Mouse (Mus musculus): ENCODE results near the gene Sugp2.
A peak's percentile ranks its signal among the peaks of the same experiment; 100 is the strongest.

Sugp2 gene

DNA sequence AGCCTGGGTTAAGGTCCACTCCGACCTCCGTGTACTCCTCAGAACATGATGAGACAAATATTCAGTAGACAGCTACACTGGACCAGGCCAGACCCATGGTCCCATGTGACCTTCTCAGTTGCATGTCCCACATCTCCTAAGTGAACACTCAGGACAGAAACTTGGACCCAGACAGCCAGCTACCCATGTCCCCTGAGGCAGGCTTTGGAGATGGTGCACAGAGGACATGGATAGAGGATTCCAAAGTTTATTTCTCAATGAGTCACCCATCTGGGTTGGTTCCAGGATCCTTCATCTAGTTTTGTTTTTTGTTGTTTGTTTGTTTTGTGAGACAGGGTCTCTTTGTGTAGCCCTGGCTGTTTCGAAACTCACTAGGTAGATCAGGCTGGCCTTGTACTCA, 13.1 kb upstream of the Sugp2 start:
- DNase-seq (ENCODE audit: extremely low spot score): no peak

DNA sequence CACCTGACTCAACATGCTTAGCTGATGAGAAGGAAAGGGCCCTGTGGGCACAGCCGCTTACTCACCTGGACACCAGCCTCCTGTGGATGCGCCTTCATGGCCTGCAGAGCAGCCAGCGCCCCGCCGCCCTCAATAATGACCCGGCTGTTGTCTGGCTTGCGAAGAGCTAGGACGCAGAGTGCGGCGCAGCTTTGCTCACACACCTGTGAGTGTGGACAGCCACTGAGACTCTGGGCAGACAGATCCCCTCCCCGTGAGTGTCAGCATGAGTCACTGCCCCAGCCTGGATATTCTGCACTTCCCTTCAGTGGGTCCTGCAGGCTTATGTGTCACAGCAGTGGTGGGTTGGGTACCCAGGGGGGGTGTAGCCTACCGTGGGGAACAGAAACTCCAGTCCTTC, 12.0 kb upstream of the Sugp2 start:
- no peak for DNase-seq (ENCODE audit: extremely low spot score)

DNA sequence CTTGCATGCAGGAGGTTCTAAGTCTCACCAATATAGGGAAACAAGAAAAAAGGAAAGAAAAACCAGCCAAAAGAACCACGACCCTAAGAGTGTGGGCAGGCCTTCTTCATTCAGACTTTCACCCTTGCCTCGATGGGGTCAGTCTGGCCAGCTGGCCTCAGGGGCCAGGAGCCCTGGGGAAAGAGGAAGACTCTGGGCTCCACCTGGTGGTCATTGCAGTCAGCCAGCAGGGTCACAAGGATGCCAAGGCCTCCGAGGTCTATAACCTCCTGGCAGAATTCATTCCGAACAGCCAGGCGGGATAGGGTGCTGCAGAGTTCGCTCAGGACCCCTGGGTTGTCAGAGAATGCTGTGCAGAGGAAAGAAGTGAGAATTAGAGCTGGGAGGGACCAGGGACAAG, 10.7 kb upstream of the Sugp2 start:
- DNase-seq (ENCODE audit: extremely low spot score): peak; percentile 38

DNA sequence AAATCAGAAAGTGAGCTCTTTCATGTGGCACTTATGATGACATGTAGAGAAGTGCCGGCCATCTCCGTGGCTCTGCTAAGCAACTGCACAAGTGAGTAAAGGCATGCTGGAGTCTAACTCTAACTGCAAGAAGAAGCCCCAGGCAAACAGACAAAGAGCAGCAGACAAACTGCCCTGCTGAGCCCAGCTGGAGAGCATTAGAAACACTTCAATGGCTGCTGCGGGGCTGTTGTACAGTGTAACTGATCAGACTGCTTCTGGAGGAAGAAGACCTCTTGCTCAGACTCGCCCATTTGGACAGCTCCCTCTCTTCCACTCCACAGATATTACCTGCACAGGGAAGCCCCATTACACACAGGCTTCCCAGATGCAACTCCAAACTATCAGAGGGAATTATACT, 6.0 kb upstream of the Sugp2 start:
- no peak for DNase-seq (ENCODE audit: extremely low spot score)

DNA sequence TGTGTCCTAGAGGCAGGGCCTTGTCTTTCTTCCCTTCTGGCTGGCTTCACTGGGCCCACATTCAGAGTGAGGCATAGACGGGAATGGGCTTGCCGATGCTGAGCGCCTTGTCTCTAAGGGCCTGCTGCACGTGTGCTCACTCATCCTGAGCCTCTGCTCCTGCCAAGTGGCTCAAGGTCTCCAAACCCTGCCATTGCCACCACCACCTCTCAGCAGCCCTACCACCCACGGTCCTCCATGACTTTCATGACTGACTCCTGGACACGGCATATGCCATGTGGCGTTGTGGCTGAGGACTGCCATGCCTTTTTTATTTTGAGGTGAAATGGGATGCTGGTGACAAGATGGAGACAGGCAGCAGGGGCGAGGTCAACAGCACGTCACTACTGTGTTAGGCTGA, 3.2 kb upstream of the Sugp2 start:
- no peak for DNase-seq (ENCODE audit: extremely low spot score)

DNA sequence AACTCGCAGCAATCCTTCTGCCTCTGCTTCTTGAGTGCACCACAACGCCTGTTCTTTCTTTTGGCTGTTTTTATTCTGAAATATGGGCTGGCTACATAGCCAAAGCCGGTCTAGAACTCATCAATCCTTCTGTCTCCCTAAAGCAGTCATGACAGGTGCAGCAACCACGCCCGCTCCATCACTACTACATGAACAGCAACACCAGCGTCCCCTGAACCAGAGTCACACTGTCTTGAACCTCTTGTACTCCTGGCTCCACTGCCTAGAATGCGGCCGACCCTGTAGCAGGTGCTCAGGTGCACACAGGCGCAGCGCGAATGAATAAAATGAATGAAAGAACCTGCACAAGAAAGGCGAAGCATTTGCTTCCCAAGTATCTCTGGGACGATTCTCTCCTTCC, 420 bp upstream of the Sugp2 start:
- DNase-seq (ENCODE audit: extremely low spot score): no peak

DNA sequence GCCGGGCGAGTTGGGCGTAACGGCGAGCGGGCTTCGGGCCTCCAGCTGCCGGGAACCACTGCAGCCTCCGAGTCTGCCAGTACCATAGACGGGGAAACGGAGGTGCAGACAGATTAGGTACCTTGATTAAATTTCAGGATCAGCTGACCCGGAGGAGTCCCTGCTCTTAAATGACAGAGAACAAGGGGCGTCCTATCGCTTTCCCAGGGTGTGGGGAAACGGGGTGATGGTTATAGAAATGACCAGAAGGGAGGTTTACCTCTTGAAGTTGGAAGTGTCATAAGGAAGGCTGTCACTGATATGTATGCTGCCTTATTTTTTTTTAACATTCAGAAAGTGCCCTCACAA, 729 bp downstream of the Sugp2 start:
- no peak for DNase-seq (ENCODE audit: extremely low spot score)

DNA sequence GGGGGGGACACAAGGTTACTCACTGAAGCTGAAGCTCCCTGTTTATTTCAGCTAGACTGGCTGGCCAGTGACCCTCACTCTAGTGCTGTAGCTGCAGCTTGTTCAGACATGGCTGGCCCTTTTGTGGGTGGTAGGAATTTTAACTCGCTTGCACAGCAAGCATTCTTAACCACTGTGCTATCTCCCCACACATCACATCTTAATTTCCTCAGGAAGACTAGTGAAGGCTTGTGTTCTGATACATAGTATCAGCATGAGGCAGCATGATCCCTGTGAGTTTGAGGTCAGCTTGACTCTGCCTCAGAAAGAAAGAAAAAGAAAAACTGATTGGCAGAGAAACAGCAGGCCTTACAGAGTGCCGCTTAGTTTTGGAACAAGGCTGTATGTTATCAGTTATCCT, 3.8 kb downstream of the Sugp2 start:
- no peak for DNase-seq (ENCODE audit: extremely low spot score)

DNA sequence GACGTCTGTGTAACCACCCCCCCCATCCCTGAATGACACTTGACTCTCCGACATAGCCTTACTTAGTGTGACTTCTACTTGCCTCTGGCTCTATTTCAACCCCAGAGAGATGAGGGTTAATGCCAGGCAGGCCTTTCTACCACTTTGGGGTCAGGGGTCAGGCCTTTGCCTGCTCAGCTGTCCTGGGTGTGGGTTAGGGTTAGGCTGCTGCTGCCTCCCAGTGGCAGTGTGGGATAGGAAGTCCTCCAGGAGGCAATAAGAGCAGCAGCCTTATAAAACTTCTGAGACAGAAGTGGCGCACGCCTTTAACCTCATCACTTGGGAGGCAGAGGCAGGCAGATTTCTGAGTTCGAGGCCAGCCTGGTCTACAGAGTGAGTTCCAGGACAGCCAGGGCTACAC, 6.6 kb downstream of the Sugp2 start:
- no peak for DNase-seq (ENCODE audit: extremely low spot score)

DNA sequence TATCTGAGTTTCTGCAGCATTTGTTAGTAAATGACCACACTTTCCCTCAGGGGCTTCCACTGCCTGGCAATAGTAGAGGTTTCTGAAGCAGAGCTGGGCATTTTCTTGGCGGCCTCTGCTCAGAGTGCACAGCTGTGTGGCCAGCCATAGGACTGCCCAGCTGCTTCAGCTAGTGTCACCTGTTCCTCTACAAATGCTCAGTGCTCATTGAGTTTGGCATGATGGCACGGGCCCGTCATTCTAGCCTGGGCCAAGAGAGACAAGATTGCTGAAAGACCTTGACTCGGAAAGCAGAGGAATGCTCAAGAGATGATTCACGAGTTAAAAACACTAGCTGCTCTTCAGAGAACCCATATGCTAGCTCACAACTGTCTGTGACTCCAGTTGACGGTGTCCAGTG, 12.6 kb downstream of the Sugp2 start:
- DNase-seq (ENCODE audit: extremely low spot score): no peak

DNA sequence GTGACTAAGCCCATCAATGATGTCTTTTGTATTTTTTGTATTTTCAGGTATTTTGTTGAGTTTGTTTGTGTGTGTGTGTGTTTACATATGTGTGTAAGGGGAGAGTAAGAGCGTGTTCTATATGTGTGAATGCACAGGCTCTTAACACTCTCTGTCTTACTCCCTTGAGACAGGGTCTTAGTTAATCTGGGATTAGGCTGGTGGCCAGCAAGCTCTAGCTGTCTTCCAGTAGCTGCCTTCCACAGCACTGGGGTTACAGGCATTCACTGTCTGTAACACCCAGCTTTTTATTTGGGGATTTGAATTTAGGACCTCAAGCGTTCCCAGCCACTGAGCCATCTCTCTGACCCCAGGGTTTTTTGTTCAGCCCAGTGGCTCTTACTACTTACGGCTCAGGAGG, 13.8 kb downstream of the Sugp2 start:
- no peak for DNase-seq (ENCODE audit: extremely low spot score)

DNA sequence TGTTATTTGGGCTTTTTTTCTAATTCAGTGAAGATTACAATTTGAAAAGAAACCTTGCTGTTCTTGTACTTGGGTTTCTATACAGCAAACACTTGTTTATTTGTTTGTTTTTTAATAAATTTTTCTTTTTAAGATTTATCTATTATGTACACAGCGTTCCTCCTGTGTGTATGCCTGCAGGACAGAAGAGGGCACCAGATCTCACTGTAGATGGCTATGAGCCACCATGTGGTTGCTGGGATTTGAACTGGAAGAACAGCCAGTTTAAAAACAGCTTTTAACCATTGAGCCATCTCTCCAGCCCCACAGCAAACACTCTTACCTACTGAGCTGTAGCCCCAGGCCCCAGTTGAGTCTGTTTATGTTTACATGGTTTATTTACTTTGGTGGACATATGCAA, 20.6 kb downstream of the Sugp2 start:
- no peak for DNase-seq (ENCODE audit: extremely low spot score)

- DNase-seq (ENCODE audit: extremely low spot score): no peak
Measured at GRCm38 (mm10) chr8:70257456-70257855, 23.4 kb downstream of the Sugp2 start.

GRCm38 (mm10) chr8:70258600-70258999, 24.6 kb downstream of the Sugp2 start:
- DNase-seq (ENCODE audit: extremely low spot score): no peak

DNA sequence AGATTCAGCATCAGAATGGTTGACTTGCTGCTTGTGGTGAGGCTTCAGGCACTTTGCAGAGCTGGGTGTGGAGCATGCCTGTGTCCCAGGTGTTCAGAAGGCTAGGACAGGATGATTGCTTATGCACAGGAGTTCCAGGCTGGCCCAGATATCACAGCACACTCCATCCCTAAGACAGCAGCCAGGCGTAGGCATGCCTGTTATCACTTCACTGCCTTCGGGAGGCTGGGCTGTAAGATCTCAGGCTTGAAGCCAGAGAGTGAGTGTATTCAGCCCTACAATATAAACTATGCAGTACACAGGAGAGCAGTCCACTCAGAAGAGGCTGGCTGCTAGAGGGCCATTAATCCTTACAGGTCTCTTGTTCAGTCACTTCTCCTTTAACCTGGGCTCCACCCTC, 25.0 kb downstream of the Sugp2 start:
- no peak for DNase-seq (ENCODE audit: extremely low spot score)

- no peak for DNase-seq (ENCODE audit: extremely low spot score)
Measured at GRCm38 (mm10) chr8:70267674-70268073, 33.6 kb downstream of the Sugp2 start.

- DNase-seq (ENCODE audit: extremely low spot score): no peak
Measured at GRCm38 (mm10) chr8:70268311-70268710, 34.3 kb downstream of the Sugp2 start.

DNA sequence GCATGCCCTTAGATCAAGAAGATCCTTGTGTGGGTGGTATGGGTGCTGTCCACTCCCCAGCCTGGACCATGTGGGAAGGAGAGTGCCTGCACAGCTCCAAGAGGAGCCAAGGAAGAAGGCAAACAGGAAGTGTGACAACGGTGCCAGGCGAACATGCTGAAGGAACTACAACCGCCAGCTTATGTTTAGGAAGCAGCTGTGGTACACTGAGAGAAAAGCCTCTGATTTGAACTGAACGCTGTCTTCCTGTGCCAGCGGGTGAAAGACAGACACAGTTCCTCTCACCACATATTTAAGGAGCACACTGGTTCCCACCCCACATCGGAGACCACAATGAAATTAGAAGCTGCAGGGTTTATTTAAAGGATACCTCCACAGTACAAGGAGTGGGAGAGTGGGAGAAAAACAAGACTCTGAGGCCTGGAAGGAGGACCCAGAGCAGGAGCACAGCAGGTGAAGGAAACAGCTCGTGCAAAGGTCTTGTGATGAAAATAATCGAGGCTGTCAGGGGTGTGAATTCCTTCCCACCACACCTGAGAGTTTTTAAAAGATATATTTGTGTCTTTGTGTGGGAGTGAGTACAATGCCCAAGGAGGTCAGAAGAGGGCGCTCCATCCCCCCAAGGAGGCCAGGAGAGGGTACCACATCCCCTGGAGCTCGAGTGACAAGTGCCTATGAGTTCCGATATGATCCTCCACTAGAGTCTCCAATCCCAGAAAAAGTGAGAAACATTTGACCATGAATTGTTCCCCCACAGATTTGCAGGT, 35.0 kb downstream of the Sugp2 start:
- no peak for DNase-seq (ENCODE audit: extremely low spot score)

DNA sequence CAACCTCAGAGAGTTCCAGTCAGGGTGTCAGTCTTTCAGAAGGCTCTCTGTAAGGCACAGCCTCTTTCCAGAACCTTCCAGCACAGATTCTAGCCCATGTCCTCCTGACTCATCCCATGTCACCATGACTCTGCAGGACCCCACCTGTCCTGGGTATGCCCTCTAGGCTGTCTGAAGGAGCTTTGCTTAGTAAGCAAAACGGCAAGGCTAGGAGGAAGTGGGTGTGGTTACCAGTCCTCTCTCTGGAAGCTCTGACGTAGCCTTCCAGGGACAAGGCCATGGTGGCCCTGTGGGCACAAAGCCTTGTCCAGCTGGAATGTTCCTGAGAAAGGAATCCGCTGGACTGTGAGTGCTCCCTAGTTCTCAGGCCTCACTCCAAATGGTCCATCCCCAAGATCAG, 38.9 kb downstream of the Sugp2 start:
- DNase-seq (ENCODE audit: extremely low spot score): no peak

DNA sequence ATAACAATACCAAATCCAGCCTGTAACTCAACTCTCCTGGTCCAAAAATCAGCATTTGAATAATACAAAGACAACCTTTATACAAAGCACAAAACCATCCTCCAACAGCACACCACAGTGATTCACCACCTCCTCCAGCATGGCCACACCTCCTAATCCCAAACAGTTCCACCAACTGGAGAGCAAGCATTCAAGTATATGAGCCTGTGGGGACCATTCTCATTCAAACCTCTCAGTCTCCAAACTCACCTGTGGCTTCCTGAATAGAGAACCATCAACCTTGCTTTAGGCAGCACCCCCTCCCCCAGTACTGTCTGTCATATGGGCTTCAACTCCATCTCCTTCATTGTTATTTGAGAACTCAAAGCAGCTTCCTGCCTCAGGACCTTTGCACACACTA, 40.3 kb downstream of the Sugp2 start:
- DNase-seq (ENCODE audit: extremely low spot score): no peak

- no peak for DNase-seq (ENCODE audit: extremely low spot score)
Measured at GRCm38 (mm10) chr8:70276476-70276875, 42.5 kb downstream of the Sugp2 start.

DNA sequence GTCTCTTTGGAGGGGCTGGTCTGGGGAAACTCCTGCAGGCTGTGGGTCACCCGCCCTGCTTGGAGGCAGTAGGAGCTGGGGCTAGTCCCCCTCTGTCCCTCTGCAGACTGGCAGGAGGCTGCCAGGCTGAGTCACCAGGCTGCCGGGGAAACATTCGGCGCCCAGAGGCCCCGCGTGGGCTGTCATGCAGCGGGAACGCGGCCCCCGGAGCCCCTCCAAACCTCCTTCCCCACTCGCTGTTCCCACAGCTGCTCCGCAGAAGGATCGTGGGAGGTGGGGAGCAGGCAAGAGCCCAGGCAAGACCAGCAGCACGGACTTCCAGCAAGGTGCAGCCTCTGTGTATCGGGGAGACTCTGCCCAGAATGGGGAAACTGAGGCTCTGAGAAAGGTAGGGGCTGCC, 44.1 kb downstream of the Sugp2 start:
- no peak for DNase-seq (ENCODE audit: extremely low spot score)

- DNase-seq (ENCODE audit: extremely low spot score): no peak
Measured at GRCm38 (mm10) chr8:70279266-70279665, 45.2 kb downstream of the Sugp2 start.

GRCm38 (mm10) chr8:70281001-70281400, 47.0 kb downstream of the Sugp2 start:
- no peak for DNase-seq (ENCODE audit: extremely low spot score)
